Mouse (Mus musculus) B cell, adult 2 months (primary cell): ENCODE measurements around the gene Gm14412.
"Not testable (repeated sequence)": the region's sequence is repeated elsewhere in the genome, so short reads cannot be mapped to it uniquely, and the experiment has no call there.

Experiments
- DNase-seq, 2 experiments: peaks; one replicate each; pipeline ENCODE4 v3.0.0; 2022

The Gm14412 gene

DNA sequence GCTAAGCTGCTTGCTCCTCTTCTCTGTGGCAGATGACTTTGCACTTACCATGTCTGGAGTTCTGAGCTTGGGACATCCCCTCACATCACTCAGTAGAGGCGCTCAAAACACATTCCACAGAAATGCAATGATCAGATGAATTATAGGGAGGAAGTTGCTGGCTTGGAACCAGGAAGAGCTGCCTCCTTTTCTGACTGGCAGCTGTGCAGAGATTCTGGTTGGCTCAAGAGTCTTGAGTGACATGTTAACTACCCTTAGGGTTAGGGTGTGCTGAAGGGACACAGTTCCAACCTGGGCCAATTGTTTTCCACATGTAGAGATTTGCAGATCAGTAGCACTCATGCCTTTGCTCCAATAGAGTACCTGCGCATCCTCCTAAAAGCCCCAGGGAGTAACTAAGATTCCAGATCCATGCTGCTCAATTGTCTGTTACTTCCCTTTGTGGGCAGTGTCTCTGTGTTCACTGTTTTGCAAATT is at the start of gene Gm14412:
Gene Gm14412 (minus strand): TSS at position 51 of the 477 bp plus-strand sequence.
- not testable (repeated sequence) for DNase-seq

DNA sequence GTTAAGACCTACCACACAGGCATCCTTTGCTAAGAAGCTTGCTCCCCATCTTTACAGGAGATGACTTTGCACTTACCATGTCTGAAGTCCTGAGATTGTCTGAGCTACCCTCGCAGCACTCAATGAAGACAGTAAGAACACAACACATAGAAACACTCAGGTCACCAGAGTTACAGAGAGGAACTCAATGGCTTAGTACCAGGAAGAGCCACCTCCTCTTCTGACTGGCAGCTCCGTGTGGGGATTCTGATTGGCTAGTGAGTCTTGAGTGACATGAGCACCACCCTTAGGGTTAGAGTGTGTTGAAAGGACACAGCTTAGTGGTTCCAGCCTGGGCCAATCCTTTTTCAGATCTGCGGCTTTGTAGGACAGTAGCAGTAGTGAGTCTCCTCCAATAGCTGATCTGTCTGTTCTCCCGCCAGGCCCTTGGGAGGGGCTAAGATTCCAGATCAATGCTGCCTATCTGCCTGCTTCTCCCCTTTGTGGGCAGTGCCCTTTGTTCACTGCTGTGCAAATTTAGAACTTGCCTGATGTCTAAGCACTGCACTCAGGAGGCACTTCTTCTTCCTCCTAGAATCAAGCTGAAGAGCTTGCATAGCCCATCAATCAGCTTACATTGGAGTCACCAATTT is 5.7 kb upstream of the Gm14412 start:
- DNase-seq = not testable (repeated sequence)

DNA sequence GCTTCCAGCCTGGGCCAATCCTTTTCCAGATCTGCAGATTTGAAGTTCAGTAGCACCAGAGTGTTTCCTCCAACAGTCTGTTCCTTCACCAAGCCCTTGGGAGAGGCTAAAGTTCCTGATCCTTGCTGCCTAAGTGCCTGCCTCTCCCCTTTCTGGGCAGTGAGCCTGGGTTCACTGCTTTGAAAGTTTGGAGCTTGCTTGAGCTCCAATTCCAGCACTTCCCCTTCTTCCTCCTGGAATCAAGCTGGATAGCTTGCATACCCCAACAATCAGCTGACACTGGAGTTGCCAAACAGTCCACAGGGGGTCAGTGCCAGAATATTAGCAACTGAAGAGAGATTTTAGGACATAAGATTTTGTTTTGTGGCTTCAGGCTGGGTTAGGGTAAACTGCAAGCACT is 2.7 kb downstream of the Gm14412 start:
- DNase-seq = not testable (repeated sequence)

DNA sequence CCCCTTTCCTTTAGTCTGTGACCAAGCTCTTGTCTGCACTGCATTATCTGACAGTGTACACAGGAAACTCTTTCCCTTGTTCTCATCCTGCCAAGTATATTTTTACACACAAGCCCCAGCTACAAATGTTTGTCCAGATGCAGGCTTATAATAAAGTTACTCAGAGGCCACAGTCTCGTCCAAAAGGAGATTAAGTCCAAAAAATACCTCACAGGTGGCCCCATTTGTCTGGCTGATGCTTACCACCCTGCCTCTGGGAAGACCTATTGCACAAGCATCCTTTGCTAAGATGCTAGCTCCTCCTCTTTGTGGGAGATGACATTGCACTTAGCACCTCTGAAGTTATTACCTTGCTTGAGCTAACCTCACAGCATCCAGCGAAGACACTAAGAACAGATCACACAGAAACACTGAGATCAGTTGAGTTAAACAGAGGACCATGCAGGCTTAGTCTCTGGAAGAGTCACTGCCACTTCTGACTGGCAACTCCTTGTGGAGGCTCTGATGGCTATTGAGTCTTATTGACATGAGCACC is 3.3 kb downstream of the Gm14412 start:
- not testable (repeated sequence) for DNase-seq

DNA sequence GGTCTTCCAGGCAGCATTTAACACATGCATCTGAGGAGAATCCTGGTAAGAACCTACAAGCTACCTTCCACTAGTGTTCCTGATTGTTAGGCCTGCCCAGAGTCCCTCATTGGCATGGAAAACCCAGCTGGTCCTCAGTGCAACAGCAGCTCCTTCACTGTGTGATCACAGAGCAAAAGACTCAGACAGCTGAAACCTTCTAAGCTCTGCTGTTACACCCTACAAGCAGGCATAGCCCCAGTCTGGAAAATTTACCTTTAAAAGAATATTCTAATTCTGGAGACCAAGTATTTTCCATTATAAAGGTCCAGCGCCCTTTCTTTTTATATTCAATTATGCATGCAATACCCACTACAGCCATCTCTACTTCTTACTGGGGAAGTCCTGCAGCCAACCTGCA is 5.1 kb downstream of the Gm14412 start:
- no peak for DNase-seq

DNA sequence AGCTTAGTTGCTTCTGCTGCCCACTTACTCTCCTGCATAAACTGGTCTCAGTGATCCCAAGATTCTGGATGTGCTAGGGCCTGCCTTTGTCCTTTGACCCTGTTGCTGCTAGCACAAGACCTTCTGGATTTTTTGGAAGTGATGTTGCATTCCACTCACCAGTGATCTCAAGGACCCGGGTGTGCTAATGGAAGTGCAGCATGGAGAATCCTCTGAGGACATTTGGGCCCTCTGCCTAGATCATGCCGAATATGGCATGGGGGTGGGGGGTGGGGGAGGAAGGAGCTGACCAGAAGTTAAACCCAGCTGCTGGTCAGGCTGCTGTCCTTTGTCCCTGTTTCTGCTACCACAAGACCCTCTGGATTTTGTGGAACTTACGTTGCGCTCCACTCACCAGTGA is 14.5 kb downstream of the Gm14412 start:
- DNase-seq = not testable (repeated sequence)

DNA sequence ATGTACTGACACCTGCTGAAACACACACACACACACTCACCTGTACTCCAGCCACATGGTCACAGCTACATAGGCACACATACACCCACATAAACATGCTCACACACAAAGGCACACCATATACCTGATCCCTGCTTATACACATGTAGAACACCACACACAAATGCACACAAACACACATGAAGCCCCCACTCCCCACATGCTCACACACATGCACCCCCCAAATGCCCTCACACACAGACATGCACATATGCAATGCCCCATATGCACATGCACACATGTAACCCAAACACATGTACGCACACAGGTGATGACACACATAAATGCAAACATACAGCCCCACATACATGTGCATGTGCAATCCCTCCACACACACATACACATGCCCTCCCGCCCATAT is 19.1 kb downstream of the Gm14412 start:
- not testable (repeated sequence) for DNase-seq

DNA sequence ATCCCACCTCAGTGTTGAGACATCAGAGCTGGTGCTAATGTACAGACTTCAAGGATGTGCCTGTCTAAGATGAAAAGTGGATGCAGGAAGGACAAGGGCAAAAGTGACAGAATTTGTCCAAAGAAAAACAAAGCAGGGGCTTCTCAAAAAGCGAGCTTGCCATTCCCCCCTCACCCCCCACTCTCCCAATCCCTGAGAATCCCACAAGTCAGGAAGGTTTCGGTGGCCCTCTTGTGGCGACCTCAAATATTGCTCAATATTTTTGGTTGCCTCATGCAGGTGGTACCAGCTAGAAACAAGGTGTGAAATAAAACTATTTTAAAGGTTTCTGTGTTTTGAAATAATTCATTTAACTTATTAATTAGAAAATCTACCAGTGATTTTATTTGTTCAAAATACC is 40.4 kb downstream of the Gm14412 start:
- DNase-seq = not testable (repeated sequence)

DNA sequence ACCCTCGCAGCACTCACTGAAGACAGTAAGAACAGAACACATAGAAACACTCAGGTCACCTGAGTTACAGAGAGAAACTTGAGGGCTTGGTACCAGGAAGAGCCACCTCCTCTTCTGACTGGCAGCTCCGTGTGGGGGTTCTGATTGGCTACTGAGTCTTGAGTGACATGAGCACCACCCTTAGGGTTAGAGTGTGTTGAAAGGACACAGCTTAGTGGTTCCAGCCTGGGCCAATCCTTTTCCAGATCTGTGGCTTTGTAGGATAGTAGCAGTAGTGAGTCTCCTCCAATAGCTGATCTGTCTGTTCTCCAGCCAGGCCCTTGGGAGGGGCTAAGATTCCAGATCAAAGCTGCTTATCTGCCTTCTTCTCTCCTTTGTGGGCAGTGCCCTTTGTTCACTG is 46.4 kb downstream of the Gm14412 start:
- DNase-seq = not testable (repeated sequence)

DNA sequence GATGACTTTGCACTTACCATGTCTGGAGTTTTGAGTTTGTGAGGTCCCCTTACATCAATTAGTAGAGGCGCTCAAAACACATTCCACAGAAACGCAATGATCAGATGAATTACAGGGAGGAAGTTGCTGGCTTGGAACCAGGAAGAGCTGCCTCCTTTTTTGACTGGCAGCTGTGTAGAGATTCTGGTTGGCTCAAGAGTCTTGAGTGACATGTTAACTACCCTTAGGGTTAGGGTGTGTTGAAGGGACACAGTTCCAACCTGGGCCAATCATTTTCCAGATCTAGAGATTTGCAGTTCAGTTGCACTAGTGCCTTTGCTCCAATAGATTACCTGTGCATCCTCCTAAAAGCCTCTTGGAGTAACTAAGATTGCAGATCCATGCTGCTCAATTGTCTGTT is 51.9 kb downstream of the Gm14412 start:
- DNase-seq = not testable (repeated sequence)

DNA sequence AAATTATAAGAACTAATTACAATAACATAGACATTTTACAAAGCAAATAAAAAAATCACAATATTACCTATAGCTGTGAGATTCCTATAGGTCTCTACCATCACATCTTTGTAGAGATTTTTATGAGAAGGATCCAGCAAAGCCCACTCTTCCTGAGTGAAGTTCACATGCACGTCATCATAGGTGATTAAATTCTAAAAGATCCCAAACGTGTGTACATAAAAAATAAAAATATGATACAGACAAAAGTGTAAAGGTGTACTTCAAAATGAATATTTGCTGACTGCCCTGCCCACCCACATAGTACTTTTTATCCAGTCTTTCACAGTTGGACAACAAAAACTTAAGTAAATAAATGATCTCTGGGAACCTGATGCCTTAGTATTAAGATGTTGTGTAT is 57.2 kb downstream of the Gm14412 start, which contains the start of gene Gm14409:
Gene Gm14409 (minus strand): TSS at position 101 of the 400 bp plus-strand sequence.
- DNase-seq = not testable (repeated sequence)
